Mouse (Mus musculus) liver, postnatal 0 days (tissue): Measurements from ENCODE around the gene Rnf141.

Source experiments
- CTCF ChIP-seq: sonication (generic); IDR thresholded peaks from 2 replicates; pipeline ENCODE4 v1.5.1; 2016; ENCODE audit warnings: antibody characterized with exemption, low read depth
- EP300 ChIP-seq: IDR thresholded peaks from 2 replicates; pipeline ENCODE4 v1.6.1; 2016; ENCODE audit warnings: antibody characterized with exemption, low read depth, mild to moderate bottlenecking

GRCm38 (mm10) chr7:110851541-110852203, 7.4 kb upstream of the Rnf141 start:
- TF ChIP-seq CTCF (no peak), EP300 (no peak)
